Mouse (Mus musculus) CD4-positive naive resting alpha-beta T cell, adult 76 days (primary cell): ENCODE measurements around the gene Mup4. TPM values are rescaled to one million over a fixed set of nuclear protein-coding genes. Genes with fewer than 3 reads are reported as not detected.

Experiments used
- total RNA-seq: library from RNA; stranded (reverse); gene quantifications from one replicate; pipeline ENCODE4 v1.2.4, GENCODE M21; 2023

Mup4 gene
- not detected for total RNA-seq

GRCm38 (mm10) chr4:59960610-59961009, at the start of gene Mup4:
Mup4 (minus strand) TSS chr4:59960710.

GRCm38 (mm10) chr4:59963405-59964344, 3.2 kb upstream of the Mup4 start, which contains the start of gene Mup6:
Mup6 (plus strand) TSS chr4:59964294.

GRCm38 (mm10) chr4:59914608-59915403, 45.7 kb downstream of the Mup4 start, which contains the start of gene Slc46a2:
Slc46a2 (minus strand) TSS chr4:59915056.

Other genes starting within 250 kb of the Mup4 start
- 31.9 TPM for gene Inip, start 159.1 kb downstream of the Mup4 start, total RNA-seq
- gene Snx30, start 154.9 kb downstream of the Mup4 start, total RNA-seq, result 20.0 TPM
- gene Slc46a2, start 45.7 kb downstream of the Mup4 start, total RNA-seq, result not detected
- not detected for gene Mup6, start 3.6 kb upstream of the Mup4 start, total RNA-seq
- not detected for gene Mup7, start 109.8 kb upstream of the Mup4 start, total RNA-seq
- gene Mup2, start 193.6 kb upstream of the Mup4 start, total RNA-seq, result not detected